Mouse (Mus musculus): ENCODE measurements around the gene Gab2.
A peak's percentile ranks its signal among the peaks of the same experiment; 100 is the strongest.
"Not testable (repeated sequence)": the region's sequence is repeated elsewhere in the genome, so short reads cannot be mapped to it uniquely, and the experiment has no call there.

Gene Gab2

DNA sequence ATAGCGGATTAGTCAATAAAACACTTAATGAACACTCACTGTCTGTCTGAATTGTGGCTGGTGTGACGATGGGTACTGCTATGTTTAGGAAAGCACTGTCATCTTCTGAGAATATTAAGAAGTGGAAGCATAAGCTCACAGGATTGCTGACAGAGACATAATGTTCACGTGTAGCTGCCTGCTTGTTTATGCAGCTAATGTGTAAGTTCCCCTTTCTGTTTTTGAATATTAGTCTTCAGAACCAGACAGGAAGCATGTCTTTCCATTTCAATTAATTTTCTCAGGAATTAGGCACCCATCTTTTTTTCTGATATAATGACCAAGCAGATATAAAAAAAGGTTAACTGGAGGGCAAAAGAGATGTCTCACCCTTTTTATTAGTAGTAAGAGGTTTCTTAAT, 55.1 kb downstream of the Gab2 start:
- no peak for DNase-seq (ENCODE audit: low spot score in 2 of 2)

DNA sequence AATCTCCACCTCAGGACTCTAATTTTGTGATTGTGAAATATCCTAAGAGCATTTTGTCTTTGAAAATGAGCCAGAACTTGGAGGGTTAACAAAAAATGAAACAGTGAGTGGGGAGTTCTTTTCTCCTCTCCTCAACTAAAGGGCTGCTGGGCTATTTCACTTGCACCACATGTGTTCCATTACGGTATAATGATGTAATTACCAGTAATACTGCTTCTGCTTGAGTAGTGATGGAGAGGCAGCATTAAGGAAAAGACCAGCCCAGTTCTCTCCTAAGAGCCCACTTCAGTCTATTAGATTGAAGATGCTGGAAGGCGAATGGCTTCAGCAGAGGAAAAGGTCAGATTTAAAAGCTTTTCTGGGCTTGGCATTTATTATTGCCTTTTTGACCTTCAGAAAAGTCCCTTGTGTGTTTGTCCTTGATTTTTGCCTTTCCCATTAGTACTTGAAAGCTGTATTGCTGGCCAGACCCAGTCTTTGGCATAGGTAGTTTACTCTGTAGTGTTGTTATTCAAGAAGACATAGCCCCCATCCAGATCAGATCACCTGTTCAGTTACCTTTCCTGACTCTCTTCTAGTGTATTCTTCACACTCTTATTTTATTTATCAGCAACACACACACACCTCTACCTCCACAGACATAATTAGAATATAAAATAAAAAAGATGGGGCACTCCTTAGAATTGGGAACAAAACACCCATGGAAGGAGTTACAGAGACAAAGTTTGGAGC, 69.9 kb downstream of the Gab2 start:
- no peak for DNase-seq (ENCODE audit: low spot score in 2 of 2)

DNA sequence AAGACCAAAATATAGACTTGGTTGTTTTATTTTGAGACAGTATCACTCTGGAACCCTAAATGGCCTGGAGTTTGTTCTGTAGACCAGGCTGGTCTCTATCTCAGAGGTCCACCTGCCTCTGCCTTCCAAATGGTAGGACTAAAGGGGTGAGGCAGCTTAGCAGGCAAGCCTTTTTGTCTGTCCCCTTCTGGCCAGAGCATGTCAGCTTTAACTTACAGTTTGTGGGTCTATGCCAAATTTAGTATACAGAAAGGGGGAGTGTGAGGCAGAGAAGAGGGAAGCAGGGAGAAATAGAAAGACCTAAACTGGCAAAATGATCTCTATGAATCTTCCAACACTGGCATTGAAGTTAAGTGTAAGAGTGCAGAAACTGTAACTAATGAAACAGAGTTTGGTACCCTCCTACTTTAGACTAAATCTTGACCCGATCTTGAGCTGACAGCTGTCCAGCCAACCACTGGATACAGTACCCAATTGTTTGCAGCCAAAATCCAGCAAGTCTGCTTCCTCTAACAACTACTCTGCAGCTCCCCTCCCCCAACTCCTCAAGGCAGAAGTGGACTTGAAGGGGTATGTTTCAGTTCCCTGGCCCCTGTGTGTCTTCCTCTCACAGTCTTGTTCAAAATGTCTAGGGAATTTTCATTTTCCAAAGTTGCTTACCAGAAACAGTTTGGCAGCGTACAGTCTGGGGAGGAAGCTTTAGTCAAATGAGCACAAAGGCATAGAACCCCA, 73.5 kb downstream of the Gab2 start:
- no peak for DNase-seq (ENCODE audit: low spot score in 2 of 2)

DNA sequence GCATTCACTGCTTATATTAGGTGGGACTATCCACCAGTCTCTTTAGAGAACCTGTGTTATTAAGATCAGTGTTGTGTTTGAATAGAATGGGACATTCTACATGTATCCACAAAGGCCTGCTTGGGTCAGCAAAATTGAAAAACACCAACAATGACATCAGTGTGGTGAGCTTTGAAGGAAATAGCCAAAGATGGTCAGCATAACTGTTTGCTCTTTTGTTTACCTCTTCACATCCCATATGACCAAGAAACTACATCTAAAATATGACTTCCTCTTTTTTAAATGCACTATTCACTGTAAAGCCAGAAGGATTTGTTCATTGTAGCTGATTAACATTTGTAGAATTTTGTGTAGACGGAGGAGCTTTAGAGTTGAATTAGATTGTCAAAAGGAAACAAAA, 82.9 kb downstream of the Gab2 start:
- no peak for DNase-seq (ENCODE audit: low spot score in 2 of 2)

DNA sequence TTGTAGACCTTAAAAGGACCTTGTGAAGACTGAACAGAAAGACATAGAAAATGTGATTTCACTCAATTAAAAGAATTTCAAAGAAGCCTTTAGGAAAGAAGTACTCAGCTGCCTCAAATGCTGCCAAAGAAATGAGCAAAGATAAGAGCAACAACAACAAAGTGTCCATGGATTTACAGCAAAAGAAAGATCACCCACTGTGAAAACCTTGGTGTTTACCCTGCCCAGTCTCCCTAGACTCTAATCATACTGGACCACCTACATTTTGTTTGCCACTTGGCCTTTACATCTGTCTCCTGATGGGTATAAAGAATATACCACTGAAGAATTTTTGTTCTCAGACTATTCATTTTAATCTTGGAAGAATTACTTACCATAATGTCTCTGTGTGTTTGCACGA, 89.7 kb downstream of the Gab2 start:
- no peak for DNase-seq (ENCODE audit: low spot score in 2 of 2)

DNA sequence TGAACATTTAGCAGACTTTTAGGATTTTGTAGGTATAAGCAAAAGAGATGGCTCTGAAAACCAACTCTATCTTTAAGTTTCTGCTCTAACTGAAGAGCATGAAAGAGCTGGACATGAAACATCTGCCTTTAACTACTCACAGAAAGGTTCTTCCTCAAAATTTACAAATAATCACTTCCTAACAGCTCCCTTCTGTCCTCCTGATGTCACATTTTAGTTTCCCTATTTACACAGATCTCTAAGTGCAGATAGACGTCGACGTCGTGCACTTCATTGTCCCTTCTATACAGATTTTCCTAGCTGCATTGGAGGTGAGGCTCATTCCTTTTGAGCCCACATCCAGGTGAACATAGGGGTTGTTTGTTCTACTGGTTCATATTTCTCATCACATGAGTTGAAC, 90.3 kb downstream of the Gab2 start:
- no peak for DNase-seq (ENCODE audit: low spot score in 2 of 2)

DNA sequence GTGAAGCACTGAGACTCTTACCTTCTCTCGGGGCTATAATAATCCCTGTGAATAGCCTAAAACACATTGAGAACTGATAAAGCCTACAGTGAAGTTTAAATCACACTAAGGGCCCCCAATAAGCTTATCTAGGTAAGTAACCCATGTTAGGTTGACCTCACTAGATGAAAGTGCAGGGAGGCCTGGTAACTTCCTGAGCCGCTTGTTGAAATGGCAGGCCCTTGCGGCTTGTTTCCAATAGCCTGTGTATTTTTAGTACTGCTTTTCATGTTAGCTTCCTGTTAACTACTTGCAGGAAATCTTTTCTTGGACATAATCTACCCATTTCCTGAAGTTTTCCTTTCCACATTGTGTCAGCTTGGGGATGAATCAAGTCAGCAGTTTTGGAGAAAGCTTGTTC, 90.7 kb downstream of the Gab2 start:
- no peak for DNase-seq (ENCODE audit: low spot score in 2 of 2)

DNA sequence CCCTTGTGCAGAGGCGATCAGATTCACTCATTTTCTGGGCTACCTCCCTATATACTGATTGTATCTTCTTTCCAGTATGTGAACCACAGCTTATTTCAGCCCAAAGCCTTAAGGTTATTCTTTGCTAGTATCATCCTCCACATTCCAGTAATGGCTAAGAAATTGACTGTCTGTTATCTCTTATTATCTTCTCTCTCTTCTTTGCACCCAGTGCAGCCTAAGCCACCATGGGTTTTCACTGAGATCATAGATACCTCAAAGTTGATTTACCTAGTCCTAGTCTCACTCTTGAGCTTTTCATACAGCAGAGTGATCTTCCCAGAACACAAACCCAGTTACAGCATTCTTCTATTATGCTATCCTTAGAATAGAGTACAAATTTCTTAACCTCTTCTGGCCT, 100.5 kb downstream of the Gab2 start:
- no peak for DNase-seq (ENCODE audit: low spot score in 2 of 2)

DNA sequence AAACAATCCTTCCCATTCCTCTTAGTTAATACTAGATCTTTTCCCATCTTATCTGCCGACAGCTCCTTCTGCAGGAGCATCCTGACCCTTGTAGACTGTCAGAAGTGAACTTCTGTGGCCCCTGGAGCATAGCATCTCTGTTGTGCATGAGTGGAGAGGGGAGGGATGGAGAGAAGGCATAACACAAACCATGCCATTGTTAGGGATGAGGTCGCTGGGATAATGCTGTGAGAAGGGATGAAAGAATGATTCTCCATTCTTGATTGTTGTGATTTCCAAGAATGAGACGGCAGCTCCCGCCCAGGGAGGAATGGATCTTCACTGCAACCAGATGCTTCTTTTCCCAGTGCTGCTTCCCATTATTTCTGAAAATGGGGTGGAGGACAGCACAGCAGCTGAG, 102.0 kb downstream of the Gab2 start:
- no peak for DNase-seq (ENCODE audit: low spot score in 2 of 2)

DNA sequence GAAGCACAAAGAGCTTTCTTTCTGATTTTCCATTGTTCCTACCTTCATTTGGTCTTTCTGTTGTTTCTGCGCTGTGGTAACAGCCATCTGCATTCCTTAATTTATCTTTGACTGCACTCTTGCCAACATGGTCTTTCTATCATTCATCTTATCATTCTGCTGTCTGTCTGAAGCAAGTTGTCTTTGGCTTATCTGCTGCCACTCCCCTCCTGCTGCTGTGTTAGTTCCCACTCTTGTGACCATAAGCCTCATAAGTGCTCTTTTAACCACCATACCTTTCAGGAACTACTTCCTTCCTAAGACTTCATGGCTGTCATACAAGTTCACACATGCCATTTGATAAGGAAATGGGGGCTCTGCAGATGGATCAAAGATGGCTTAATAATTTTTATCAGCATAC, 102.6 kb downstream of the Gab2 start:
- DNase-seq (ENCODE audit: low spot score in 2 of 2): no peak

DNA sequence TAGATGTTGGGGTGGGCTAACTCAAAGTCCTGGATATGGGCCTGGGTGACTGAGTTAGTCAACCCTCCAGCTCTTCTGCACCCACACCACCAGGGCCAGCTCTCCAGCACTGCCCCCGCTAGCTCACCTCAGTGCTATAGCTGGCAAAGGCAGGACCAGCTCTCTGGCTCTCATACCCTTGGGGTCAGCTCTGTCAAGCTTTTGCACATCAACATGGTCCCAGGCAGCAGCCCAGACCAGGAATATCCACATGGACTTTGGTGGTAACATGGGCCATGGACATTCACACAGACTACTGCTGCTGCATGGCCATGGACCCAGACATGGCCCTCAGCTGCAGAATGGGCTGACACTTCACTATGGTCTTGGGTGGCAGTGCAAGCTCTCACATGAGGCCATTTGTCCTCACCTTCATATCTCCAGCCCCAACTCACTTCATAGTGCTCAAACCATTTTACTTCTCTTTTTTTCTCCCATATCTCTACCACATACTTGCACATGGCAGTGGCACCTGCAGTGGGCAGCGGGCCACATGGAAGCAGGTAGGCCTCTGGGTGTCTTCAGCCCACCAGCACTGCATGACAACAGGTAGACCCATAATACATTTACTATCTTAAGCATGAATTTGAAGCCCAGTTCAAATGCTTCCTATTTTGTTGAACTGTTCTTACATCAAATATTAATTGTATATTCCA, 106.1 kb downstream of the Gab2 start:
- no peak for DNase-seq (ENCODE audit: low spot score in 2 of 2)

DNA sequence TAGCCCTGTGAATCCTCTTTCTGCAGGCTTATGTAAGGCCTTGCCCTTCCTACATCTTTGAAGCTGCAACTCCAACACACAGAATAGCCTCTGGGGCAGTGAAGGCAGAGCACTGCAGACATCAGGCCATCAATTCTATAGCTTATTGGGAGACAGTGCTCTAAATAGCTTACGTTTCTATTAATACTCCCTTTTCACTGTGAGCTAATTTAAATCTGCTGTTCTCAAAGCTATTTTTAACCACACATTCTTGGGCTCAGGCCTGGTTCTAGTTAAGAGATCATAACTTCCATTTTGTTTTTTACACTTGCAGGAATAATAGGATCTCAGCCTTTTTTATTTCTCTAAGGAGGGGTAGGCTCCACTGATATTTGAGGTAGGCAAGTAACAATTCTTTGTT, 107.7 kb downstream of the Gab2 start:
- DNase-seq (ENCODE audit: low spot score in 2 of 2): no peak

DNA sequence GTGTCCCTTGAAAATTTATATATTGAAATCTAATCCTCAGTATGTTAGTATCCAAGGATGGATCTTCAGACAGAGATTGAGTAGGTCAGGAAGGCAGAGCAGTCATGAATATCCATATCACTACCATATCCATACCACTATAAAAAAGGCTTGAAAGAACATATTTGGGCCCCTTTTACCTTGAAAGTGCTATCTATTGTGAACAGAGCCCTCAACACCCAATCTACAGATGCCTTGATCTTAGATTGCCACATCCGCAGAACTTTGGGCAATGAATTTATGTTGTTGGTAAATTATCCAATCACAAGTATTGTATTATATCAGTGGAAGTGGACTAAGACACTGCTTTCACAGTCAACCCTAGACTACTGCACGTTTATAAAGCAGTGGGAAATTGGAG, 122.5 kb downstream of the Gab2 start:
- DNase-seq (ENCODE audit: low spot score in 2 of 2): no peak

DNA sequence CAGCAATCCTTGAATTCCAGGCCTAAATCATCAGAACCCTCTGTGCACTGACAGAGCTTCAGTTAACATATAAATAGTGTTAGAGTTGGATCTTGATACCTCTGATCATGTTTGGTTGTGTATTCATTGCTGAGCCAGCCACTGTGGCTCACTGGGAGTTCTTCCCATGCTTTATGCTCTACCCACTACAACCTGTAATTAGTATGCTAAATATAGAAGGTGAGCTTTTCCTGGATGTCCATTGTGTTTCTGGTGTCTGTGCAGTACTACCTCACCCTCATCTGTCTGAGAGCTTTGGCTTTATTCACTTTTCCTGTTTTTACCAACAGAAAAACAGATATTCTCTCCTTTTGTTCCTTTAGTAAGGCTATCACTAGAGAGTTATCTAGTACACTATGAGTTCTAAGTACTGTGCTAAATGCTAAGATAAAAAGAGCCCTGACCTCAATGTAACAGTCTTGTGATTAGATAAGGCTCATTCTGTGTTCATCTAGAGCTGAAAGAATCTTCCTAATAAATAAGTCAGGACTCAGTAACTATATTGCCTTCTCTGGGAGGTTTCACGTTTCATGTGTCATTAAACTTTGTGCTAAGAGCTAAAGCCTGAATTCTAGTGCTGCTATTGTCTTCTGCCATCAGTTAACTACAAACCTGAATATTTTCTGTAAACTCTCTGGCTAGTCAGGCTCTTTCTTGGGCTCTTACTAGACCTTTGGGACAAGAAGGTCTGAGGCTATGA, 127.6 kb downstream of the Gab2 start:
- DNase-seq (ENCODE audit: low spot score in 2 of 2): no peak

DNA sequence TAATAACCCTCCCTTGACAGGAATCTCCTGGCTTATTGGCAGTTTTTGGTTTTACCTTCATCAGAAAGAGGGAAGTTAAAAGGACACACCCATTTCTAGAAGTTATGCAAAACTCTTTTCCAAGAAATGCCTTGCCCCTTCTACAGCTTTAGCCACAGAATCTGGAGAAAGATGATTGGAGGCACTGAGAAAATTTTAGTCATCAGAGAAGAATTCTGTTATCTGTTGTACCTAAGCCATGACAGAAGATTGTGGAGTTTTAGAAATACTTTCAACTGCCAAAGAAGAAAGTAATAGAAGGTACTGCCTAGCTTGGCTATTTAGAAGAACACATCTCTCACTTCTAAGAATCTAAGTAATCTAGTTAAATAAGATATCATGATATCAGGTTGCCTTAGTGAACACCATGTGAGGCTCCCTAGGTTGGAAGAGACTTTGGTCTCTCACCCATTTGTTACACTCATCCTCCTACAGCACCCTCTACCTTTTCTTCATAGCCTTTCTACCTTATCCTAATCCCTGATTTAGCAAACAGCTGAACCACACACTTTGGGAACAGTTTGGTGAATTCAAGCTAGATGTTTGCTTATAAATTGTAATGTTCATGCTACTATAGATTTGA, 128.8 kb downstream of the Gab2 start:
- DNase-seq (ENCODE audit: low spot score in 2 of 2): no peak

DNA sequence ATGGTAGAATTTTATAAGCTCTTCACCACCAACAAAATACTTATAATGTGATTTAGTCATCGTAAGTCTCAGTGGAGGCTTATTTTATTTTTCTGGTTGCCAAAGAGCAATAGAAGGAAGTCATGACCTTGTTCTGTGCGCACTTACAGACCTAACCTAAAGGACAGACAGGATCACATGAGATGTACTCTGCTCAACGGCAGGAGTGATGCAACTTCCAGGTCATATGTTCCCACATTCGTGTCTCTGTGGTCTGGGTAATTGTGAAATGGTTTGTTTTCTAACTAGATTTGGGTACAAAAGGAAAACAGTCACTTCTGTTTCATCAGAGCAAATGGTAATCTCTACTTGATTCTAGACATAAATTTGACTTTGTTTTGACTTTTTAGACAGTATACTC, 129.7 kb downstream of the Gab2 start:
- DNase-seq (ENCODE audit: low spot score in 2 of 2): peak; percentile 17 to 27

DNA sequence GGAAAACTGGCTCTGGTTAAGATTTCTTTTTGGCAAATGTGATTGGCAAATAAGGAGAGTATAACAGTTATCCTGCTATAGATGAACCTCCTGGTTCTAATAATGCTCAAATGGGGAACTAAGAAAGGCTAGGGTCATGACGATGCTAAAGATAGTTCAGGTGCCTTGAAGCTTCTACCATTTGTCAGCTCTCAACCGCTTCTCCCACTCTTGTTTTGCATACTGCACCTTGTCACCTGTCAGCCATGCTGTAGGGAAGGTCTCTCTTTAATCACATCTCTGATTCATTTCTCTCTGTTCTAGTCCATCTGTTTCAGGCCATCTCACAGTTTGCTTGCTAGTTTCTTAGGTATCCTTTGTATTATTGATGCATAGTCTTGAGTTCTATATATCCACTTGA, 142.4 kb downstream of the Gab2 start:
- DNase-seq (ENCODE audit: low spot score in 2 of 2): no peak

DNA sequence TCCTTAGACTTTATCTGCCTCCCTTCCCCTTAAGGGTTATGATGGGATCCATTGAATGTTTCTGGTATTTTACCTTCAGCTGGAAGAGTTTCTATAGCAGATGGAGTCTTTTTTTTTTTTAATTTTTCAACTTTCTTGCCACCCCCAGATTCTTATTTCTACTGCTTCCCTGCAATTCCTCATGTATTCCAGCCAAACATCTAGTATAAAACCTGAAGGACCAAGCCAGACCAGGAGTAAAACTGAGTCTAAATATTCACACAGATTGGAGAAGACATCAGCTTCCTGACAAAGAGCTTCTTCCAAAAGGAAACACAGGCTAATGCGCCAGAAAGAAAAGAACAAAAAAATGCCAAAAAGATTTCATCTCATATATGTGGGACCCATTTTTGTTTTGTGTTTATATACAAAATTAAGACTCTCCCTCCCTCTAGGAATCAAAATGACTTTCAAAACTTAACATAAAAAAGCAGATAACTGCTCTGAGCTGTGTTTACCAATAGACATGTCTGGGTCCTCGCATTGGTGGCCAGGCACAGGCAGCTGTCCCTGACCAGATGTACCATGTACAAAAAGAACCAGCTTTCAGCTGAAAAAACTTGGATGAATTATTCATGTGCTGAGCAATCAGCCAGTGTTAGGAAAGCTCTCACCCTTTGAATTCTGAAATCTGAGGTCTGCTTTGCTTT, 164.0 kb downstream of the Gab2 start:
- DNase-seq (ENCODE audit: low spot score in 2 of 2): no peak

DNA sequence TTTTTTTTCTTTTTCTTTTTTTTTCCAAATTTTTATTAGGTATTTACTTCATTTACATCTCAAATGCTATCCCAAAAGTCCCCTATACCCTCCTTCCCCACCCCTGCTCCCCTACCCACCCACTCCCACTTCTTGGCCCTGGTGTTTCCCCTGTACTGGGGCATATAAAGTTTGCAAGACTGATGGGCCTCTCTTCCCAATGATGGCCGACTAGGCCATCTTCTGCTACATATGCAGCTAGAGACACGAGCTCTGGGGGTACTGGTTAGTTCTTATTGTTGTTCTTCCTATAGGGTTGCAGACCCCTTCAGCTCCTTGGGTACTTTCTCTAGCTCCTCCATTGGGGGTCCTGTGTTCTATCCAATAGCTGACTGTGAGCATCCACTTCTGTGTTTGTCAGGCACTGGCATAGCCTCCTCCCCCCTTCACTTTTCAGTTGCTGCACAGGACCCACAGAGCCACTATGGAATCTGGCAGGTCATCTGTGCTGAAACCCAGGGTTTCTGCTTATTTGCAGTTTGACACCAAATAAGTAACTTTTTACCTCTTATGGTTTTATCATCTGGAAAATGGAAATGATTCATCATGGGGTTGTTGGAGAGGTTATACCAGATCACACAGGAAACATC, 164.7 kb downstream of the Gab2 start:
- DNase-seq (ENCODE audit: low spot score in 2 of 2): not testable (repeated sequence)

DNA sequence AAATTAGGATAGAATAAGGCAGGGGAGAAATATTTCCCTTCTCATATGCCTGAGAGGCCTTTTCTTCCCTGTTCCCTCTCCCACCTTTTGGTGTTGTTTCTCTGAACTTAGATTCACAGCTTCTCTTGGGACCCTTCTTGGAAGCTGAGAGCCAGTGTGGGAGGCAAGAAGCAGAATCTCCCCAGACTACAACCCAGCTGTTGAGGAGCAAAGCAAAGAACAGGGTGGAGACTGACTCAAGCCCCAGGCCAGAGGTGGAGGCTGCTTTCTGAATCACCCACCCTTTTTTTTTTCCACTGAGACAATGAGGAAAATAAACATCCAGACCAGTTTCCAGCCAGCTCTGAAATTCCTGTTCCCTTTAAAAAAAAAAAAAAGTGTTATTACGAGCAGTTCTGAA, 166.3 kb downstream of the Gab2 start:
- DNase-seq (ENCODE audit: low spot score in 2 of 2): no peak

DNA sequence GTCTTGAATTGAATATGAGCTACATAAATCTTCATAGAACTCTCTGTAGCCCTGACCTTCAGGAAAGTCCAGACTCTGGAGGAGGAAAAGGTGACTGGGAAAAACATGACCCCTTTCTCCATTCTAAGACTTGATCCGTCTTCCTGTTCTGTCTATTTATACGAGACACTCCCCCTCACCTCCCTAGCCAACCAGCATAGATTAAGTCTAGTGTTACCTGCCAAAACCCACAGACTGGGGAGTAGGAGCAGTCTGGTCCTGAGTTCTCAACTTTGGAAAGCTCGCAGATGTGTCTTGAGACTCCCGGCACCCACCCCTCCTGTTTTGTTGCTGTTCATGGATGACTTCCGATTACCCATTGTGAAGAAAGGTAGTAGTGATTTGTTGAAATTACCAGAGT, 166.8 kb downstream of the Gab2 start:
- no peak for DNase-seq (ENCODE audit: low spot score in 2 of 2)
